Mouse (Mus musculus): ENCODE data around the gene Ddr1. TPM values are rescaled to one million over a fixed set of nuclear protein-coding genes. Genes with fewer than 3 reads are reported as not detected.

Ddr1 gene
- total RNA-seq, 1 experiment from 2014 or later, result 54.6 TPM

- DNase-seq, result no peak
These were observed 17.3 kb upstream of the Ddr1 start for GRCm38 (mm10) chr17:35721676-35722075.

- no peak for DNase-seq
These were observed 15.9 kb upstream of the Ddr1 start for GRCm38 (mm10) chr17:35720340-35720727.

GRCm38 (mm10) chr17:35719616-35720339, 15.4 kb upstream of the Ddr1 start:
- DNase-seq, result no peak

- no peak for DNase-seq
These were observed 12.7 kb upstream of the Ddr1 start for GRCm38 (mm10) chr17:35717080-35717479.

- DNase-seq, result no peak
These were observed 11.7 kb upstream of the Ddr1 start for GRCm38 (mm10) chr17:35716114-35716513.

GRCm38 (mm10) chr17:35710705-35711347, 6.4 kb upstream of the Ddr1 start:
- peak; percentile 41 for DNase-seq

- no peak for DNase-seq
These were observed 4.2 kb upstream of the Ddr1 start for GRCm38 (mm10) chr17:35708611-35709010.

GRCm38 (mm10) chr17:35707929-35708328, 3.5 kb upstream of the Ddr1 start:
- DNase-seq, result peak; percentile 23

GRCm38 (mm10) chr17:35705836-35706235, 1.4 kb upstream of the Ddr1 start:
- peak; percentile 67 for DNase-seq

- peak; percentile 21 for DNase-seq
These were observed 610 bp downstream of the Ddr1 start for GRCm38 (mm10) chr17:35703751-35704271.

GRCm38 (mm10) chr17:35703065-35703464, 1.4 kb downstream of the Ddr1 start:
- DNase-seq, result no peak

- no peak for DNase-seq
These were observed 1.8 kb downstream of the Ddr1 start for GRCm38 (mm10) chr17:35702605-35703004.

GRCm38 (mm10) chr17:35701978-35702461, 2.4 kb downstream of the Ddr1 start:
- peak; percentile 15 for DNase-seq

GRCm38 (mm10) chr17:35701203-35701977, 3.0 kb downstream of the Ddr1 start:
- no peak for DNase-seq

- peak; percentile 85 for DNase-seq
These were observed 4.0 kb downstream of the Ddr1 start for GRCm38 (mm10) chr17:35700371-35700961.

- DNase-seq, result peak; percentile 84
These were observed 4.5 kb downstream of the Ddr1 start for GRCm38 (mm10) chr17:35699919-35700318.

GRCm38 (mm10) chr17:35698501-35698883, 5.9 kb downstream of the Ddr1 start:
- no peak for DNase-seq

GRCm38 (mm10) chr17:35697759-35698500, 6.5 kb downstream of the Ddr1 start:
- peak; percentile 44 for DNase-seq

GRCm38 (mm10) chr17:35697429-35697758, 7.0 kb downstream of the Ddr1 start:
- no peak for DNase-seq

GRCm38 (mm10) chr17:35696691-35697090, 7.7 kb downstream of the Ddr1 start:
- DNase-seq, result no peak

GRCm38 (mm10) chr17:35695289-35695688, 9.1 kb downstream of the Ddr1 start:
- DNase-seq, result peak; percentile 17

GRCm38 (mm10) chr17:35693906-35694305, 10.5 kb downstream of the Ddr1 start:
- no peak for DNase-seq
